Mouse (Mus musculus) heart, embryonic 11.5 days (tissue): Measurements from ENCODE around the gene 1700029J07Rik. TPM values are rescaled to one million over a fixed set of nuclear protein-coding genes. Genes with fewer than 3 reads are reported as not detected.

ENCODE experiments used
- ATAC-seq: fragments of 200-750 bp; cut with Nextera tagmentation; replicated peaks from 2 replicates; pipeline ENCODE4 v1.8.0; 2017; ENCODE audit warnings: moderate library complexity; ENCODE audit not compliant: insufficient number of reproducible peaks, low FRiP score, low TSS enrichment
- H3K27ac ChIP-seq: fragments of 300-500 bp; sonication (generic); 2 replicates; pipeline ENCODE4 v1.5.1; 2014; ENCODE audit warnings: mild to moderate bottlenecking, low read depth, low read length
- H3K27me3 ChIP-seq: fragments of 300-500 bp; sonication (generic); 2 replicates; pipeline ENCODE4 v1.6.1; 2014; ENCODE audit warnings: mild to moderate bottlenecking, low read length, mixed read lengths; ENCODE audit not compliant: control insufficient read depth, insufficient read depth
- H3K36me3 ChIP-seq: fragments of 300-500 bp; sonication (generic); 2 replicates; pipeline ENCODE4 v1.6.1; 2014; ENCODE audit warnings: mild to moderate bottlenecking, low read length, moderate library complexity, mixed read lengths; ENCODE audit not compliant: control insufficient read depth, insufficient read depth
- H3K4me1 ChIP-seq: fragments of 300-500 bp; sonication (generic); 2 replicates; pipeline ENCODE4 v1.6.1; 2014; ENCODE audit warnings: low read length; ENCODE audit not compliant: control insufficient read depth, insufficient read depth
- H3K4me2 ChIP-seq: fragments of 300-500 bp; sonication (generic); 2 replicates; pipeline ENCODE4 v1.6.1; 2014; ENCODE audit warnings: mild to moderate bottlenecking, moderate library complexity
- H3K4me3 ChIP-seq: fragments of 300-500 bp; sonication (generic); 2 replicates; pipeline ENCODE4 v1.5.1; 2014; ENCODE audit warnings: low read depth, low read length
- H3K9ac ChIP-seq: fragments of 300-500 bp; sonication (generic); 2 replicates; pipeline ENCODE4 v1.6.1; 2014; ENCODE audit warnings: mild to moderate bottlenecking, low read depth, low read length, moderate library complexity
- H3K9me3 ChIP-seq: fragments of 300-500 bp; sonication (generic); replicated peaks from 2 replicates; pipeline ENCODE4 v1.6.1; 2016; ENCODE audit warnings: low read length; ENCODE audit not compliant: control insufficient read depth
- WGBS: fragments of 180-500 bp; shearing (Covaris S2); extraction: QIAGEN DNeasy Blood & Tissue Kit; methylation state at CpG from one replicate; pipeline ENCODE4 v1.1.7; 2014; ENCODE audit not compliant: insufficient replicate concordance; 5-methylcytosine and 5-hydroxymethylcytosine counted together
- polyA plus RNA-seq: library from polyadenylated mRNA; unstranded; fragments of >200 nt; fragmentation: Nextera tagmentation; extraction: Ambion mirVana; gene quantifications from 2 replicates; pipeline ENCODE4 v1.2.1, GENCODE M21; 2014

Gene 1700029J07Rik
- polyA plus RNA-seq, 1 experiment from 2014 or later = 2.1 TPM

DNA sequence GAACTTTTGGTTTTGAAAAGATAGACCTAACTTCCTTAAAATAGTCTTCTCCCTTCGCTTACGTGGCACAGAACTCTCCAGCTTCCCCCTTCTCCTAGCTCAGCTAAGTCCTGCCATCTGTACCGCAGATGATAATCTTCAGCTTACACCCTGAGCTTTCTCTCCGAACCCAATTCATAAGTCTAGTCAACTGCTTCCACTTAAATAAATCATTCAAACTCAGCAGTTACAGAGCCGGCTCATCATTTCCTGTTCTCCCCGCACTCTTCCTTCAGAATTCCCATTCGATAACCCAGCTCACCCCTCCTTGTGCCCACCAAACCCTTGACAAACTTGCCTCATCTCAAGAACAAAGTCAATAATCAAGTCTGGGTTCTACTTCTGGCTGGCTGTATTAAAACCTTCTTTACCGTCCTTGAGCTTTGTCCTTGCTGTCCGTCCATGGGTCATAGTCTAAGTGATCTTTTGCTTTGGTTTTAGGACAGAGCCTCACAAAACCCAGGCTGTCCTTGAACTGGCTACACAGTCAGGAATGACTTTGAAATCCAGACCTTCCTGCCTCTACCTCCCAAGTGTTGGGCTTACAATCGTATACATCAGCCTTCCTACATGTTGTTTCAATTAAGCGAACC lies 901 bp upstream of the 1700029J07Rik start:
- H3K27me3 ChIP-seq = no peaks in the 10 kb centered on the region
- H3K27ac ChIP-seq = 0 out of 2 replicates have a peak overlapping the region, but pooled peaks have one; percentile 86
- peaks cover 3% of the 10 kb centered on the region; the same call in 1 of the 2 replicates for H3K36me3 ChIP-seq
- no peak for ATAC-seq
- WGBS = 61% methylated on average over 11 of the region's 11 CpGs
- H3K9ac ChIP-seq = peak overlapping the region; percentile 75
- H3K4me1 ChIP-seq = peaks cover 5% of the 10 kb centered on the region
- no peaks in the 10 kb centered on the region for H3K9me3 ChIP-seq
- peak overlapping the region; percentile 84 for H3K4me2 ChIP-seq
- H3K4me3 ChIP-seq = peak overlapping the region; percentile 79

DNA sequence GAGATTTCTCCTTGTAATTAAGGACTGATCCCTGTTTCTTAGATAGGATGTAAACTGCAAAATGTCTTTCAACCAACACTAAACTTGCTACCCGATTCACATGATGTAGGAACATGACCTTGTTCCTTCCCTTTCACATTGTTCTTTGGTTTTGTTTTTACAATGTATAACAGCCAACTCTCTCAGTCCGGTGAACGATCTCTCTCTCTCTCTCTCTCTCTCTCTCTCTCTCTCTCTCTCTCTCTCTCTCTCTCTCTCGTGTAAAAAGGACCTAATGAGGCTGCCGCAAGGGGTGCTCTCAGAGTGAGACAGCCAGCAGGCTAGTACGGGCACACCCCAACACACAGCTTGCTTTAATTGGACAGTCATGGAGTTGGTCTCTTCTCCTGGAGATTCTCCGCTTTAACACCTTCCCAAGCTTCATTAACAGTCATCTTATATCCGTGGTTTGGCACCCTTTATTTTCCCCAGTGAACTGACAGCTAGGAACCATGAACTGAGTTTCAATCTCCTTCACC lies 1.0 kb downstream of the 1700029J07Rik start:
- WGBS = 69% methylated on average over 8 of the region's 8 CpGs
- H3K27me3 ChIP-seq = no peaks in the 10 kb centered on the region
- peaks cover 5% of the 10 kb centered on the region for H3K4me1 ChIP-seq
- H3K36me3 ChIP-seq = peaks cover 2% of the 10 kb centered on the region; the same call in 1 of the 2 replicates
- H3K4me2 ChIP-seq = peak overlapping the region; percentile 84
- H3K9ac ChIP-seq = peak overlapping the region; percentile 83; the same call in 1 of the 2 replicates
- no peak for ATAC-seq
- H3K4me3 ChIP-seq = no peak overlapping the region
- H3K9me3 ChIP-seq = no peaks in the 10 kb centered on the region
- no peak overlapping the region for H3K27ac ChIP-seq

DNA sequence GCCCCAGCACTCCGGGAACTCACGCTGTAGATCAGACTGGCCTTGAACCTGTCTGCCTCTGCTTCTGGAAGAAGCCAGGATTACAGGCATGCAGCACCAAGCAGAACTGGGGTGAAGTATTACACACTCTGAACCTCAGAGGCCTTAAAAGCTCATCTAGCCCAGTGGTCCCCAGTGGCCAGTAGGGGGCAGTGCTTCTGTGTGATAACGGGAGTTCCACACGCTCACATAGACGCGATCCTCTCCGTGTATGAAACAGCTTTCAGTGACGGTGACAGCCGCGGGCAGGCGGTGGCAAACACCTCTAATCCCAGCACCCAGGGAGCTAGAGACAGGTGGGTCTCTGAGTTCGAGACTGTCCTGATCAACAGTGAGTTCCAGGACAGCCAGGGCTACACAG lies 4.2 kb downstream of the 1700029J07Rik start:
- Histone ChIP-seq H3K4me3 (no peak overlapping the region), H3K27ac (no peak overlapping the region), H3K36me3 (0 out of 2 replicates have a peak, but pooled peaks cover 2% of the 10 kb centered on the region), H3K27me3 (no peaks in the 10 kb centered on the region), H3K4me1 (peaks cover 1% of the 10 kb centered on the region; the same call in 1 of the 2 replicates), H3K9me3 (no peaks in the 10 kb centered on the region), H3K9ac (no peak overlapping the region), H3K4me2 (no peak overlapping the region)
- ATAC-seq = no peak
- WGBS = 94% methylated on average over 12 of the region's 12 CpGs

DNA sequence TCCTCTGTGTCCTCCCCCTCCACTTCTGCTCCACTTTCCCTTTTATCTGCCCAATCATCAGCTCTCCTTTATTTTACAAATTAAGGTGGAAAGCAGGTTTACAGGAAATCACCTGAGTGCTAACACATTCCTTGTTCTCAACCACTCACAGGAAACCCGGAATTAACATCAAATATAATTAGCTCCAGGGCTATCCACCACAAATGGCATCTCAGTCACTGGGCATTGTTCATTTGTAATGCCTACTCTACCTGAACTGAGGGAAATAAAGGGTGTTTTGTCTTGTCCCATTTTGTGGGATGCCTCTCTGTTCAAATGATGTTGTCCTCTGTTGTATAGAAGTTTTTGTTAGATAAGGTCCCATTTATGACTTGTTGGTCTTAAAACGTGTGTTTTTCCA lies 24.4 kb downstream of the 1700029J07Rik start:
- no peak overlapping the region for H3K9ac ChIP-seq
- H3K27me3 ChIP-seq = no peaks in the 10 kb centered on the region
- no peaks in the 10 kb centered on the region for H3K4me1 ChIP-seq
- no peaks in the 10 kb centered on the region for H3K9me3 ChIP-seq
- no peak overlapping the region for H3K27ac ChIP-seq
- no peak overlapping the region for H3K4me2 ChIP-seq
- 47% methylated on average over 2 of the region's 2 CpGs for WGBS
- H3K36me3 ChIP-seq = no peaks in the 10 kb centered on the region
- no peak overlapping the region for H3K4me3 ChIP-seq
- ATAC-seq = no peak

DNA sequence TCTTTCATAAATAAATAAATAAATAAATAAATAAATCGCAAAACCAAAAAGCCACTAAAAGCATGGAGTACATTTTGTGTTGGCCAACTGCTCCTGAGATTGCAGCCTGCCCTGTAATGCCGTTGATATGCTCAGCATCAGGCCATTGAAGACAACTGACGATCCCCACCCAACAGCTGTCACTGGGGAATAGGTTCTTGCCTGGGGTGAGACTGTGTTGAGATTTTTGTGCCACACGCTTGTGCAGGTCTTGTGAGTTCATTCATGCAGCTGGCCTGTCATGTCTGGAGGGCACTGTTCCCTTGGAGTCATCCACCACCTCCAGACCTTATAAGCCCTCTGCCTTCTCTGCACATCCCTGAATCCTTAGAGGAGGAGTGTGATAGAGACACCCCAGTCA lies 28.8 kb downstream of the 1700029J07Rik start:
- Histone ChIP-seq H3K27me3 (no peaks in the 10 kb centered on the region), H3K4me2 (no peak overlapping the region), H3K4me3 (no peak overlapping the region), H3K4me1 (0 out of 2 replicates have a peak, but pooled peaks cover 2% of the 10 kb centered on the region), H3K36me3 (no peaks in the 10 kb centered on the region), H3K9me3 (no peaks in the 10 kb centered on the region), H3K9ac (no peak overlapping the region), H3K27ac (no peak overlapping the region)
- WGBS = 89% methylated on average over 4 of the region's 4 CpGs
- no peak for ATAC-seq

DNA sequence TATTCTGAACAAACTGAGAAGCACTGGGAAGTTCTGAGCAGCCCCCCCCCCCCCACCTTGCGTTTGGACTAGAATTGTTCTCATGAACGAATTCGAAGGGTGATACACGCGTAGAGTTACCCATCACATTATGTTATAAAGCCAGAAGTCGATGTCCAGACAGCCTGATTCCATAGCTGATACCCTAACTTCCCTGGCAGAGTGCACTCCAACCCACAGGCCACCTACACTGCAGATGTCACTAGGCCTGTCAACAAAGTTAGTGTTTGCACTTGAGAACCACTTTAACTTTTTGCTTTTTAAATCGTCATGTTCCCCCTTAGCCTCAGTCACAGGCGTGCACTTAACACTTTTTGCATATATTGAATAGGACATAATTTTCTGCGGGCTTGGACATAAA lies 38.1 kb downstream of the 1700029J07Rik start:
- Histone ChIP-seq H3K4me1 (no peaks in the 10 kb centered on the region), H3K9me3 (no peaks in the 10 kb centered on the region), H3K4me2 (no peak overlapping the region), H3K27me3 (no peaks in the 10 kb centered on the region), H3K4me3 (no peak overlapping the region), H3K36me3 (no peaks in the 10 kb centered on the region), H3K9ac (no peak overlapping the region), H3K27ac (no peak overlapping the region)
- no peak for ATAC-seq
- 88% methylated on average over 9 of the region's 9 CpGs for WGBS

DNA sequence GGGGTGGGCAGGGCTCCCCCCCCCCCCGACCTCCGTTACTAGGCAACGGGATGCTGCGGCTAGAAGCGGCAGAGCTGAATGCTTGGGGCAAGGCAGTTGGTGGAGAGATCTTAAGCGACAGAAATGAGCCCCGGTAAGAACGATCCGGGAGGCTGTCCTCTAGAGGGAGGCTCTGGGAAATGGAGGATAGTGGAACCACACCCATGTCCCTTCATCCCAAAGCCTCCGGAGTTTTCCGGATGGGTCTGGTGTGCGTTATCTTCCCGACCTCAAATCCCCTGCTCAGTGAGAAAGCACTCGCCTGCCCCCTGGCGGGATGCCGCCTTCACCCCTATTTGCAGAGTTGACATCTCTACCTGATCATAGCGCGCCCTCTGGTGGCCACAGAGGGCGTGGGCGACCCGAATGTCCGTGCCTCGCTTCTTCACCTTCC lies 40.5 kb downstream of the 1700029J07Rik start, which contains the start of gene Ccdc110:
Ccdc110 (plus strand) TSS at position 38 of the 433 bp plus-strand sequence.
- Histone ChIP-seq H3K4me3 (peak within 1 kb of the TSS; percentile 32), H3K27ac (no peak within 1 kb of the TSS), H3K9ac (no peak within 1 kb of the TSS), H3K36me3 (no peaks in the 10 kb centered on the region), H3K4me1 (no peaks in the 10 kb centered on the region), H3K9me3 (no peaks in the 10 kb centered on the region; the same call in 1 of the 2 replicates), H3K27me3 (no peaks in the 10 kb centered on the region), H3K4me2 (peak within 1 kb of the TSS; percentile 58)
- ATAC-seq = no peak; the same call in 1 of the 2 replicates
- WGBS = 5% methylated on average over 23 of the region's 23 CpGs

DNA sequence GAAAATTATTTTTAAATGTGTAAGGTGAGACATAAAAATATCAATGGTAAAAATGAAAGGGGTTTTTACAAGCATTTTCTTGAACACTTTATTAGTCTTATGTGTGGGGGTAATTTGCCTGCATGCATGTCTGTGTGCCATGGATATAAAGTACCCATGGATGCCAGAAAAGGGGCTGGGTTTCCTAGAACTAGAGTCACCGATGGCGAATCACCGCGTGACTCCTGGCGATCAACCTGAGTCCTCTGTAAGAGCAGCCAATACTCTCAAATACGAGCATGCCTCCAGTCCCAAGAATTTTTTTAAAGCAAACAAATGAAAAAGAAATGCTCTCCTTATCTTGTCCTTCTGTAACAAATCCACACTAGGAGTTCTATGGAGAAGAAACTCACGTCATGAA lies 52.9 kb downstream of the 1700029J07Rik start:
- Histone ChIP-seq H3K4me1 (no peaks in the 10 kb centered on the region), H3K9me3 (no peaks in the 10 kb centered on the region), H3K9ac (no peak overlapping the region), H3K27me3 (no peaks in the 10 kb centered on the region), H3K36me3 (peaks cover 10% of the 10 kb centered on the region), H3K27ac (no peak overlapping the region), H3K4me3 (no peak overlapping the region), H3K4me2 (no peak overlapping the region)
- WGBS = 91% methylated on average over 7 of the region's 7 CpGs
- ATAC-seq = no peak

DNA sequence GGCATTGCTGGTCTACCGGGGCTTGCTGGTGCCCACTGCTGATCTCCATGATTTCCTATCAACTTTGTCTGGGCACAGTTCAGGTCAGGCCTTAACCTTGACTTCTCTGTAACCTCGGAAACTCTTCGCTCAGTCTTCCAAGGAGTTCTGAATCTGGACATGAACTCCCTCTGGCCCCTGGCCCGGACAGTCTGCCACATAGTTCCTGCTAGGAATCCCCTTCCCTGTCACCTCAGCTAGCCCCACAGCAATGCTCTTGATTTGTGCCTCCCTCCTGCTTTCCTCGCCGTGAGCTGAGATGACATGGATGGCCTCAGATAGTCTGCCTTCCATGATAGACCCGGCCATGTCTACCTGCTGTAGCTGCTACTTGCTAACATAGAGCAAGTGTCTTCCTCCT lies 54.7 kb downstream of the 1700029J07Rik start:
- no peaks in the 10 kb centered on the region for H3K27me3 ChIP-seq
- ATAC-seq = no peak
- 84% methylated on average over 7 of the region's 7 CpGs for WGBS

More for the DNA sequence above, 54.7 kb downstream of the 1700029J07Rik start:
- no peaks in the 10 kb centered on the region for H3K9me3 ChIP-seq
- no peak overlapping the region for H3K4me3 ChIP-seq
- H3K4me2 ChIP-seq = no peak overlapping the region
- peaks cover 21% of the 10 kb centered on the region for H3K36me3 ChIP-seq
- no peaks in the 10 kb centered on the region for H3K4me1 ChIP-seq
- H3K9ac ChIP-seq = no peak overlapping the region
- no peak overlapping the region for H3K27ac ChIP-seq
